Mouse (Mus musculus): ENCODE data around the gene Ctr9.

Ctr9 gene

GRCm38 (mm10) chr7:111098196-111098595 lies 69.4 kb downstream of the Ctr9 start:
- no peak for DNase-seq (ENCODE audit: low read depth, low spot score)
